Mouse (Mus musculus): ENCODE data around the gene Sac3d1. TPM values are rescaled to one million over a fixed set of nuclear protein-coding genes. Genes with fewer than 3 reads are reported as not detected.
A peak's percentile ranks its signal among the peaks of the same experiment; 100 is the strongest.

Sac3d1 gene
- polyA plus RNA-seq, 1 experiment from 2014 or later: 50.5 TPM

DNA sequence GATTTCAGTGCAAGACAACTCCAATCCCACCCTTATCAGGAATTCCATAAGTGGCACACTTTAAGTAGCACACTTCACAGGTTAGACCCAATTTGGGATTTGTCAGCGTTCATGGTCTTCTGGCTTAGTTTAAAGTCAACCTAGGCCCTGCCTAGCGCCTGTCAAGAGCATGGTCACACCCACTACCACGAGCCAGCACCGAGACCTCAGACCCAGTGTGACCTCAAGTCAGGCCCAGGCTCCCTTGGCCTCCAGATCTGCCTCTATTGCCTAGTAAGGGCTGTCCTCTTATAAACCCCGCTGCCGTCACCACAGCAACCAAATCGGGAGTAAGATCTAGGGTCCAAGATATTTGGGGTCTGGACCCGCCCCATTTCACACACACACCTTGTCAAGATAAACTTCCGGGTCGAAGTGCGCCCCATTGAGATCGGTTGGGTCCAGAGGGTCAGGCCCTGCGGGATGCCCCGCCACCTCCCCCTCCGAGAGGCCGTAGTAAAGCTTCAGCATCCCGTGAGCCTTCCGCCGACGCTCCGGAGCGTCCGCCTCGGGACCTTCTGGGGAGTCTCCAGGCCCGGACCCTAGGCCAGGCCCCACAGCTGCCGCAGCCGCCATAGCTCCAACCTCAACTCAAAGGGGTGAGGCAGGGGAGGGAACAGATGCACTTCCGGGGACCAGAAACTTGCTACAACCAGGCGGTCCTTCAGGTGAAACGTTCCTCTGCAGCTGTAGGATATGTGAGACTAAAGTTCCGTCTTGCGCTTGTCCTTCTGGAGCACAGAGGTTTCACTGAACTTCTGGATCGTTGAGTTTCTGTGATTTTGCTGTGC, 41.7 kb downstream of the Sac3d1 start, which contains the start of gene Vps51:
TSS of gene Vps51 (minus strand) at position 668 of the 830 bp plus-strand sequence.
- Histone ChIP-seq H3K27me3 (replicated peaks; ENCODE audit: control insufficient read depth, insufficient read depth, low read length) (no peaks in the 10 kb centered on the region), H3K9ac (replicated peaks; ENCODE audit: low read depth, low read length) (peak within 1 kb of the TSS; percentile 76), H3K4me1 (replicated peaks; ENCODE audit: control insufficient read depth, insufficient read depth, low read length) (peaks cover 17% of the 10 kb centered on the region), H3K4me2 (ENCODE audit: low read length) (peak within 1 kb of the TSS; percentile 94), H3K4me3 (replicated peaks; ENCODE audit: low read length) (peak within 1 kb of the TSS; percentile 65), H3K36me3 (ENCODE audit: control insufficient read depth, insufficient read depth) (peaks cover 11% of the 10 kb centered on the region), H3K9me3 (ENCODE audit: control insufficient read depth, low read length) (no peaks in the 10 kb centered on the region), H3K27ac (ENCODE audit: low read length) (peak within 1 kb of the TSS; percentile 82)
- 2% methylated on average over 33 of the region's 33 CpGs for WGBS
- peak; percentile 93 for ATAC-seq

DNA sequence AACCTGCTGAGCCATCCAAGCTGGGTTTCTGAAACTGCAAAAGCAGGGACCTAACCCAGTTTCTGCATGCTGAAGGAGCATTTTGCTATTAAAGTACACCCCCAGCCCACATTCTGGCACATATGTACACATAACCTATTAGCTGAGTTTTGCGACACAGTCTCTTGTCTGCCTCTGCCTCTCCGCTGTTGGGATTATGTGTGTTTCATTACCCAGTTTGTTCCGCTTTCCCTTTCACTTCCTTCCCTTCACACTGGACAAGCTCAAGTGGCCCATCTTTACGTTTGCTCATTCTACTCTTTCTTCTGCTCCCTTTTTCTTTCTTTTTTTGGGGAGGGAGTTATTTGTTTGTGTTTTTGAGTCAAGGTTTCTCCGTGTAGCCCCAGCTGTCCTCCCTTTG, 44.6 kb downstream of the Sac3d1 start:
- 93% methylated on average over 5 of the region's 5 CpGs for WGBS
- H3K27me3 ChIP-seq (replicated peaks; ENCODE audit: control insufficient read depth, insufficient read depth, low read length): no peaks in the 10 kb centered on the region
- no peak for ATAC-seq
- H3K36me3 ChIP-seq (ENCODE audit: control insufficient read depth, insufficient read depth): peaks cover 11% of the 10 kb centered on the region
- H3K4me1 ChIP-seq (replicated peaks; ENCODE audit: control insufficient read depth, insufficient read depth, low read length): peaks cover 17% of the 10 kb centered on the region
- no peak overlapping the region for H3K27ac ChIP-seq (ENCODE audit: low read length)
- no peak overlapping the region for H3K4me3 ChIP-seq (replicated peaks; ENCODE audit: low read length)
- no peak overlapping the region for H3K9ac ChIP-seq (replicated peaks; ENCODE audit: low read depth, low read length)
- no peaks in the 10 kb centered on the region for H3K9me3 ChIP-seq (ENCODE audit: control insufficient read depth, low read length)
- H3K4me2 ChIP-seq (ENCODE audit: low read length): no peak overlapping the region

DNA sequence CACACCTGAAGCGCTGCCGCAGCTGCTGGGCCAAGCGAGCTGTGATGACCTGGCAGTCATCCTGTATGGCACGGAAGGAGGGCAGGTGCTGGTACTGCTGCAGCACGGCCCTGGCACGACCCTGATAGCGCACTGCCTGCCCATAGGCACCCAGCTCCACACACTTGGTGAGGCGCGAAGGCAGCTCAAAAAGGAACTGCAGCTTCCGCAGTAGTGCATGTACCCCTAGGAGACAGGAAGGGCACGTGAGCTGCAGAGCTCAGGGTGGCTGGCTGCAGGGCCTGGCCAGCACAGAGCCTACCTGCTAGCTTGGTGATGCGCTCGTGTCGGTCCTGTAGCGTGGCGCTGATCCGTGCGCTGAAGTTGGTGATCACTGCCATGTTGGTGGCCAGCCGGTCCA, 47.2 kb downstream of the Sac3d1 start:
- H3K4me3 ChIP-seq (replicated peaks; ENCODE audit: low read length): no peak overlapping the region
- H3K4me2 ChIP-seq (ENCODE audit: low read length): no peak overlapping the region
- peaks cover 12% of the 10 kb centered on the region for H3K36me3 ChIP-seq (ENCODE audit: control insufficient read depth, insufficient read depth)
- no peak for ATAC-seq
- H3K9me3 ChIP-seq (ENCODE audit: control insufficient read depth, low read length): no peaks in the 10 kb centered on the region
- peaks cover 24% of the 10 kb centered on the region for H3K4me1 ChIP-seq (replicated peaks; ENCODE audit: control insufficient read depth, insufficient read depth, low read length)
- no peak overlapping the region for H3K27ac ChIP-seq (ENCODE audit: low read length)
- H3K9ac ChIP-seq (replicated peaks; ENCODE audit: low read depth, low read length): no peak overlapping the region
- H3K27me3 ChIP-seq (replicated peaks; ENCODE audit: control insufficient read depth, insufficient read depth, low read length): no peaks in the 10 kb centered on the region
- 95% methylated on average over 19 of the region's 19 CpGs for WGBS

DNA sequence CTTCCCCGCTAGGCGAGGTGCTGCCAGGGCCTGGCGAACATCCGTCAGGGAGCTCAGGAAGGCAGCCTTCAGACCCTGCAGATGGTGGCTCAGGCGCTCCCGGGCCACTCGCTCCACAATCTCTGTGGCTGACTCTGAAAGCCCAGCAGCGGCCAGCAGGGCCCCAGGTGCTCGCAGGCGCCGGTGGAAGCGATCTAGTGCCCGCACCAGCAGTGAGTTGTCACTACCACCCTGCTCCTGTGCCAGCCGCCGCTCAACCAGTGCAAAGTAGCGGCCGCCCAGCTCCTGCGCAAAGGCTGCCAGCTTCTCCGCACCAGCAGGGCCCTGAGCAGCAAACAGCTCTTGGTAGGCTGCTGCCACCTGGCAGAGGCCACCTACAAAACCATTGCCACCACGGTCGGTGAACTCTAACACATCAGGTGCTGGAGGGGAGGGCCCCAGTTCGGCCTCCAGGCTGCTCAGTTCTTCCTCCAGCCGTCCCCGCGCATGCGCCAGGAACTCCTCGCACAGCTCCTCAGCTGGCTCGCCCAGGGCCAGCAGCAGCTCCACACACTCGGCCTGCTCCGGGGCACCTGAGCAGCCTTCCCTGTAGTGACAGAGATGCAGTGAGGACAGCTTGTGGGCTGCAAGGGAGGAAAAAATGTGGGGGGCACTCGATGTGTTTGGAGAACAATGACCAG, 47.7 kb downstream of the Sac3d1 start:
- Histone ChIP-seq H3K27me3 (replicated peaks; ENCODE audit: control insufficient read depth, insufficient read depth, low read length) (no peaks in the 10 kb centered on the region), H3K27ac (ENCODE audit: low read length) (no peak overlapping the region), H3K36me3 (ENCODE audit: control insufficient read depth, insufficient read depth) (peaks cover 12% of the 10 kb centered on the region), H3K9ac (replicated peaks; ENCODE audit: low read depth, low read length) (no peak overlapping the region), H3K4me1 (replicated peaks; ENCODE audit: control insufficient read depth, insufficient read depth, low read length) (peaks cover 22% of the 10 kb centered on the region), H3K4me2 (ENCODE audit: low read length) (no peak overlapping the region), H3K4me3 (replicated peaks; ENCODE audit: low read length) (no peak overlapping the region), H3K9me3 (ENCODE audit: control insufficient read depth, low read length) (no peaks in the 10 kb centered on the region)
- 89% methylated on average over 31 of the region's 31 CpGs for WGBS
- no peak for ATAC-seq

DNA sequence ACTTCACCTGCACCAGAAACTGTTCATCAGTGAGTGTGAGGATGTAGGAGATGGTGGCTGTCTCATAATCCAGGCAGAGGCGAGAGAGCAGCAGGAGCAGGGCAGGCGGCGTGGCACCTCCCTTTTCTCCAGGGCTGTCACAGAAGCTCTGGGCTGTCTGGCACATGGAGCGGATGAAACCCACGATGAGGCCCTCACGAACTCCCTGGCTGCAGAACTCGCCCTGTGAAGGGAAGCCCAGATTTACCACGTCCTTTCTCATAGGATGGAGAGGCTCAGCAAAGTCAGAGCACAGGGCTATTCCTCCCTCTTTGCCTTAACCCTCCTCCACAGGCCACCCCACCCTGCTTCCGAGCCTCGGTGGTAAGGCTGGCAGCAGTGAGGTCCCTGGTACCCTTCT, 48.6 kb downstream of the Sac3d1 start:
- Histone ChIP-seq H3K9me3 (ENCODE audit: control insufficient read depth, low read length) (no peaks in the 10 kb centered on the region), H3K27me3 (replicated peaks; ENCODE audit: control insufficient read depth, insufficient read depth, low read length) (no peaks in the 10 kb centered on the region), H3K9ac (replicated peaks; ENCODE audit: low read depth, low read length) (no peak overlapping the region), H3K4me1 (replicated peaks; ENCODE audit: control insufficient read depth, insufficient read depth, low read length) (peaks cover 20% of the 10 kb centered on the region), H3K36me3 (ENCODE audit: control insufficient read depth, insufficient read depth) (peaks cover 12% of the 10 kb centered on the region), H3K4me2 (ENCODE audit: low read length) (no peak overlapping the region), H3K27ac (ENCODE audit: low read length) (no peak overlapping the region), H3K4me3 (replicated peaks; ENCODE audit: low read length) (no peak overlapping the region)
- no peak for ATAC-seq
- WGBS: 91% methylated on average over 10 of the region's 10 CpGs

DNA sequence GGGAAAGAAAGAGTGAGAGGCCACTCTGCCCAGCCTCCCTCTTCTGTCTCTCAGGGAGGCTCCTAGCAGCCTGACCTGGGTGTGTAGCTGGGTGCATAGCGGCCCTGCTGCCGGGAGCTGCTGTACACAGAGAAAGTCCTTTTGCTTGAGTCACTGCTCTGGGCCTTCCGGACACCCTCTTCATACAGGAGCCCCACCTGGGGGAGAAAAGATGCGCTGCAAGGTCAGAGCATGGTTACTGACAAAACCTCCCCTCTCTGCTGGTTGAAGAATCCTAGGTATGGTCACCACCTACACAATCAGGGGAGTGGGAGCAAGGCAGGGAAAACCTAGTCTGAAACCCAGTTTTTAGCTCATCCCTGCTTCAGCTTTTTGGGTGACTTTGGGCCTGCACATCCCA, 49.5 kb downstream of the Sac3d1 start:
- peaks cover 12% of the 10 kb centered on the region for H3K36me3 ChIP-seq (ENCODE audit: control insufficient read depth, insufficient read depth)
- H3K4me3 ChIP-seq (replicated peaks; ENCODE audit: low read length): no peak overlapping the region
- H3K9me3 ChIP-seq (ENCODE audit: control insufficient read depth, low read length): no peaks in the 10 kb centered on the region
- no peak for ATAC-seq
- no peak overlapping the region for H3K9ac ChIP-seq (replicated peaks; ENCODE audit: low read depth, low read length)
- no peaks in the 10 kb centered on the region for H3K27me3 ChIP-seq (replicated peaks; ENCODE audit: control insufficient read depth, insufficient read depth, low read length)
- no peak overlapping the region for H3K4me2 ChIP-seq (ENCODE audit: low read length)
- WGBS: 81% methylated on average over 4 of the region's 4 CpGs
- no peak overlapping the region for H3K27ac ChIP-seq (ENCODE audit: low read length)
- peaks cover 20% of the 10 kb centered on the region for H3K4me1 ChIP-seq (replicated peaks; ENCODE audit: control insufficient read depth, insufficient read depth, low read length)

DNA sequence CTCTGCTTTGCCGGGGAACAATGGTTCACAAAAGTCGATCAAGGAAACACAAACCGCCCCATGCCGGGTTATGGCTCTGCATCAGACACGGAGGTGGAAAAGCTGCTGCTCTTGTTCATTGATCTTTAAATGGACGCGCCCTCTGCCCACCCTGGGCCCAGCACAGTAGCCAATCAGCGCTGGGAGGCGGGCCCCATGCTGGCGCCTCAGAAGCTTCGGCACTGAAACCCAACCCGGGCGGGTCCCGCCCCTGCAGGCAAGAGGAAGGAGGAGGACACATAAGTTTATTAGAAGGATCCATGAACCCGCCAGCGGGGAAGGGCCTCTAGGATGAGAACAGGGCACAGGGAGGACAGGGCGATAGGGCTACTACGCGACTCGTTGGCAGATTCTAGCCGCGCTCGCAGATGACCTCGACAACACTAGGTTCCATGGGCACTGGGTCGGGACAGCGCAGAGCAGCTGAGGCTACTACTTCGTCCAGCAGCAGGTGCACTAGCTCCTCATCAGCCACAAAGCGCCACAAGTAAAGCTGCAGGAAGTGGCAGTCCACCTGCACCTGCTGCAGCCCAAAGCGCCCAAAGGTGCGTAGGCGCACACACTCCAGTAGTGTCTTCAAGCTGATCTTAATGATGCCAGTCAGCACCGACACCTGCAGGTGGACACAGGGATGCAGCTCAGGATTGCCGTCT, 50.6 kb downstream of the Sac3d1 start, which contains the start of gene Tm7sf2:
TSS of gene Tm7sf2 (minus strand) at position 650 of the 692 bp plus-strand sequence.
- H3K9me3 ChIP-seq (ENCODE audit: control insufficient read depth, low read length): no peaks in the 10 kb centered on the region
- peak within 1 kb of the TSS; percentile 73 for H3K4me3 ChIP-seq (replicated peaks; ENCODE audit: low read length)
- 9% methylated on average over 32 of the region's 33 CpGs for WGBS
- H3K4me2 ChIP-seq (ENCODE audit: low read length): peak within 1 kb of the TSS; percentile 99
- no peaks in the 10 kb centered on the region for H3K27me3 ChIP-seq (replicated peaks; ENCODE audit: control insufficient read depth, insufficient read depth, low read length)
- H3K27ac ChIP-seq (ENCODE audit: low read length): peak within 1 kb of the TSS; percentile 90
- H3K9ac ChIP-seq (replicated peaks; ENCODE audit: low read depth, low read length): peak within 1 kb of the TSS; percentile 84
- peaks cover 12% of the 10 kb centered on the region for H3K36me3 ChIP-seq (ENCODE audit: control insufficient read depth, insufficient read depth)
- ATAC-seq: peak; percentile 94
- H3K4me1 ChIP-seq (replicated peaks; ENCODE audit: control insufficient read depth, insufficient read depth, low read length): peaks cover 22% of the 10 kb centered on the region

DNA sequence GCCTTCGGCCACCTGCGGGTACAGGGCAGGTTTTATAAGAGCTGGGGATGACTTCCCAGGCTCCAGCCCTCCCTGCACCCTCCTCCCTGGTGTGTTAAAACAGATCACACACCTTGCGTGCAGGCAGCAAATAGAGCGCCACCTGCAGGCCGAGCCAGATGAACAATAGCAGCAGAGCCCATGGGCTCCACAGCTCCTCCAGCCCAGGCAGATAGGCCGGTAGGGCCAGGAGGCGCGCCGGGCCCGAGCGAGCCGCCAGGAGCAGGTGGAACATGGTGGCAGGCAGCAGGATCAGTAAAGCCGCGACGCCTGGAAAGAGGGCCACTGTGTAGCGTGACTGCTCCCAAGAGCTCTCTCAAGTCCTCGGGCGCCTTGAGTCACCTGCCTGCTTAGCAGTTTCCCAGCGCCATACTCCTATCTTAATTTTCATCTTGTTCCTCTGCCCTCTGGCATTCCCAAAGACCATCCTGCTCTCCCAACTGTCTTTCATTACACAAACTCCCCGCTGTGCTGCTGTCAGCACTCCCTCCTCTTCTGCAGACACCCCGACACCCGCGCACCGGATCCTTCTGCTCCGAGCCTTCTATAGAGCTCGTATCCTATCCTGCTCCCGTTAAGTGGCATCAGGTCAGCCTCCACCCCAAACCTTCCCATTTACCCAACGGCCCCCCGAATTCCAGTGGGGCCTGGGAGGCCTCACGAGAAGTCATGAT, 51.3 kb downstream of the Sac3d1 start:
- Histone ChIP-seq H3K9ac (replicated peaks; ENCODE audit: low read depth, low read length) (peak overlapping the region; percentile 84), H3K4me2 (ENCODE audit: low read length) (peak overlapping the region; percentile 99), H3K27ac (ENCODE audit: low read length) (peak overlapping the region; percentile 90), H3K27me3 (replicated peaks; ENCODE audit: control insufficient read depth, insufficient read depth, low read length) (no peaks in the 10 kb centered on the region), H3K36me3 (ENCODE audit: control insufficient read depth, insufficient read depth) (peaks cover 12% of the 10 kb centered on the region), H3K4me3 (replicated peaks; ENCODE audit: low read length) (peak overlapping the region; percentile 73), H3K4me1 (replicated peaks; ENCODE audit: control insufficient read depth, insufficient read depth, low read length) (peaks cover 29% of the 10 kb centered on the region), H3K9me3 (ENCODE audit: control insufficient read depth, low read length) (no peaks in the 10 kb centered on the region)
- peak; percentile 65 for ATAC-seq
- under 1% methylated on average over 30 of the region's 30 CpGs for WGBS

Data from forebrain, embryonic 16.5 days (tissue).